Mouse (Mus musculus): ENCODE measurements at regions not wholly inside any gene's neighbourhood (a gene's known extent, or its start where the extent isn't known, plus 50 kb on each side); places are given as distances from the start of the nearest gene placed in this dataset.

GRCm38 (mm10) chr1:122393660-122394355, 826.0 kb upstream of the Ddx18 start:
- no peak for DNase-seq
- no peak for ATAC-seq (ENCODE audit: low read depth)
- H3K4me1 ChIP-seq (replicated peaks) = no peaks in the 10 kb centered on the region
- H3K9me3 ChIP-seq (replicated peaks) = no peaks in the 10 kb centered on the region
- H3K27ac ChIP-seq = no peak overlapping the region
- no peaks in the 10 kb centered on the region for H3K36me3 ChIP-seq
- 60% methylated on average over 3 of the region's 3 CpGs for WGBS (ENCODE audit: insufficient replicate concordance)
- no peaks in the 10 kb centered on the region for H3K27me3 ChIP-seq
- no peak overlapping the region for H3K4me3 ChIP-seq (replicated peaks)
- H3K9ac ChIP-seq = no peak overlapping the region
- H3K4me2 ChIP-seq = no peak overlapping the region

- DNase-seq (peak; percentile 75), ATAC-seq (ENCODE audit: low read depth) (peak; percentile 100)
- H3K27ac ChIP-seq = no peak overlapping the region
- WGBS (ENCODE audit: insufficient replicate concordance) = 79% methylated on average over 16 of the region's 16 CpGs
- H3K4me1 ChIP-seq (replicated peaks) = no peaks in the 10 kb centered on the region
- no peaks in the 10 kb centered on the region for H3K36me3 ChIP-seq
- H3K9ac ChIP-seq = no peak overlapping the region
- no peak overlapping the region for H3K4me3 ChIP-seq (replicated peaks)
- H3K9me3 ChIP-seq (replicated peaks) = 0 out of 2 replicates have a peak, but pooled peaks cover 3% of the 10 kb centered on the region
- no peaks in the 10 kb centered on the region for H3K27me3 ChIP-seq
- no peak overlapping the region for H3K4me2 ChIP-seq
These were observed 789.2 kb upstream of the Ddx18 start for GRCm38 (mm10) chr1:122357015-122357414.

- H3K27me3 ChIP-seq = no peaks in the 10 kb centered on the region
- H3K4me3 ChIP-seq (replicated peaks) = no peak overlapping the region
- no peaks in the 10 kb centered on the region for H3K4me1 ChIP-seq (replicated peaks)
- no peak overlapping the region for H3K4me2 ChIP-seq
- H3K9ac ChIP-seq = no peak overlapping the region
- no peak overlapping the region for H3K27ac ChIP-seq
- no peak for DNase-seq
- H3K36me3 ChIP-seq = no peaks in the 10 kb centered on the region
- no peak for ATAC-seq (ENCODE audit: low read depth)
- H3K9me3 ChIP-seq (replicated peaks) = 0 out of 2 replicates have a peak, but pooled peaks cover 3% of the 10 kb centered on the region
These were observed 783.7 kb upstream of the Ddx18 start for GRCm38 (mm10) chr1:122351530-122351929.

- Histone ChIP-seq H3K27me3 (no peaks in the 10 kb centered on the region), H3K9me3 (replicated peaks) (no peaks in the 10 kb centered on the region), H3K4me2 (no peak overlapping the region), H3K4me3 (replicated peaks) (no peak overlapping the region), H3K9ac (no peak overlapping the region), H3K4me1 (replicated peaks) (no peaks in the 10 kb centered on the region), H3K27ac (no peak overlapping the region), H3K36me3 (no peaks in the 10 kb centered on the region)
- WGBS (ENCODE audit: insufficient replicate concordance) = 68% methylated on average over 6 of the region's 6 CpGs
- DNase-seq (no peak), ATAC-seq (ENCODE audit: low read depth) (no peak)
These were observed 765.5 kb upstream of the Ddx18 start for GRCm38 (mm10) chr1:122333267-122333666.

- no peaks in the 10 kb centered on the region for H3K4me1 ChIP-seq (replicated peaks)
- no peak overlapping the region for H3K4me2 ChIP-seq
- no peak overlapping the region for H3K27ac ChIP-seq
- H3K9ac ChIP-seq = no peak overlapping the region
- ATAC-seq (ENCODE audit: low read depth) (no peak), DNase-seq (no peak)
- H3K4me3 ChIP-seq (replicated peaks) = no peak overlapping the region
- no peaks in the 10 kb centered on the region for H3K36me3 ChIP-seq
- no peaks in the 10 kb centered on the region for H3K27me3 ChIP-seq
- WGBS (ENCODE audit: insufficient replicate concordance) = 40% methylated on average over 1 of the region's 1 CpGs
- H3K9me3 ChIP-seq (replicated peaks) = no peaks in the 10 kb centered on the region
These were observed 760.5 kb upstream of the Ddx18 start for GRCm38 (mm10) chr1:122328276-122328675.
